Mouse (Mus musculus): Measurements from ENCODE around the gene Tmem240.

The Tmem240 gene

GRCm38 (mm10) chr4:155734350-155734941 lies at the start of gene Tmem240:
Gene Tmem240 (plus strand): TSS chr4:155734800.
- peak; percentile 96 for DNase-seq (ENCODE audit: low read depth, low spot score)

GRCm38 (mm10) chr4:155687764-155688163 lies 46.8 kb upstream of the Tmem240 start:
- peak; percentile 67 for DNase-seq (ENCODE audit: low read depth, low spot score)

- DNase-seq (ENCODE audit: low read depth, low spot score) = no peak
These were observed 43.8 kb upstream of the Tmem240 start for GRCm38 (mm10) chr4:155690571-155691375.

GRCm38 (mm10) chr4:155692421-155692820 lies 42.2 kb upstream of the Tmem240 start:
- peak; percentile 64 for DNase-seq (ENCODE audit: low read depth, low spot score)

GRCm38 (mm10) chr4:155694111-155694481 lies 40.5 kb upstream of the Tmem240 start, which contains the start of gene Fndc10:
Gene Fndc10 (plus strand): TSS chr4:155694342.
- peak; percentile 85 for DNase-seq (ENCODE audit: low read depth, low spot score)

- DNase-seq (ENCODE audit: low read depth, low spot score) = peak; percentile 89
These were observed 39.9 kb upstream of the Tmem240 start for GRCm38 (mm10) chr4:155694482-155695401.

GRCm38 (mm10) chr4:155695531-155696062 lies 39.0 kb upstream of the Tmem240 start:
- DNase-seq (ENCODE audit: low read depth, low spot score) = no peak

GRCm38 (mm10) chr4:155696261-155697255 lies 38.0 kb upstream of the Tmem240 start:
- DNase-seq (ENCODE audit: low read depth, low spot score) = peak; percentile 86

GRCm38 (mm10) chr4:155700425-155700824 lies 34.2 kb upstream of the Tmem240 start:
- DNase-seq (ENCODE audit: low read depth, low spot score) = peak; percentile 64

GRCm38 (mm10) chr4:155703425-155703929 lies 31.1 kb upstream of the Tmem240 start:
- DNase-seq (ENCODE audit: low read depth, low spot score) = no peak

GRCm38 (mm10) chr4:155704721-155705591 lies 29.6 kb upstream of the Tmem240 start, which contains the start of gene Ssu72:
Gene Ssu72 (plus strand): TSS chr4:155704800.
- peak; percentile 99 for DNase-seq (ENCODE audit: low read depth, low spot score)

GRCm38 (mm10) chr4:155705592-155705929 lies 29.0 kb upstream of the Tmem240 start:
- peak; percentile 61 for DNase-seq (ENCODE audit: low read depth, low spot score)

GRCm38 (mm10) chr4:155708582-155708981 lies 26.0 kb upstream of the Tmem240 start:
- no peak for DNase-seq (ENCODE audit: low read depth, low spot score)

GRCm38 (mm10) chr4:155708988-155709387 lies 25.6 kb upstream of the Tmem240 start:
- DNase-seq (ENCODE audit: low read depth, low spot score) = no peak

GRCm38 (mm10) chr4:155710521-155711252 lies 23.9 kb upstream of the Tmem240 start:
- no peak for DNase-seq (ENCODE audit: low read depth, low spot score)

GRCm38 (mm10) chr4:155721668-155722083 lies 12.9 kb upstream of the Tmem240 start:
- DNase-seq (ENCODE audit: low read depth, low spot score) = peak; percentile 64

- DNase-seq (ENCODE audit: low read depth, low spot score) = no peak
These were observed 6.6 kb upstream of the Tmem240 start for GRCm38 (mm10) chr4:155727993-155728392.

GRCm38 (mm10) chr4:155733267-155733666 lies 1.3 kb upstream of the Tmem240 start:
- no peak for DNase-seq (ENCODE audit: low read depth, low spot score)
